8 mouse cellular contexts compared by ENCODE assay signal in the genomic region with DNA sequence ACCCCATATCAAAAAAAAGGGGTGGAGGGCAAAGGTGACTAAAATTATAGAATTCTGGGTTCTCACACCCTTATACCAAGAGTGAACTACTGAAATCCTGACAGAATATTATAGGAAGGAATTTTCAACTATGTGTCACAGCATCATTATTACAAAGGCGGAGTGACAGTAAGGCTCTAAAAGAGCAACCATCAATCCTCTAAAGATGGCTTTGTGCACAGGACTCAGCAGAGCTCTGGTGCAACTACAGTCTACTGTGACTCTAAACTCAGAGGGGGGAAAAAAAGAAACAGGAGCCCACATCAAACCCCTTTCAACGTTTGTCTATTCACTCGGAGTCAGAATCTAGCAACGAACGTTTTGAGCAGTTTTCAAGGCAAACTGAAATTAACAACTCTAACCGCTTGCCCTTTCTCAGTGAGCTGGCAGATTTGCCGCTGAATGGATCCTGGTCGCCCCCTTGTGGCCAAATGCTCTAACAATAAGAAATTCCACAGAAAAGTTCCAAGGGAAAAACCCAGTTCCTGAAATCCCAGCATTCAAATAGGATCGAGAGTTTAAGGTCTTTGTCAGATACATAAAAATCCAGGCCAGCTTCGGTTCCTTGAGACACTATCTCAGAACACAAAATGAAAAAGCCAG. TPM values are rescaled to one million over a fixed set of nuclear protein-coding genes. Genes with fewer than 3 reads are reported as not detected.
DNase-seq lines count a peak whose midpoint lies in the region; ATAC-seq and TF ChIP-seq lines count a peak whose summit lies in the region.

No protein-coding gene starts in this region.

- no peak for ATAC-seq in forebrain, embryonic 11.5 days (replicated peaks; ENCODE audit: low FRiP score)
- 0 out of 2 replicates have a peak, but pooled peaks have one; percentile 17 for ATAC-seq in lung, embryonic 14.5 days (ENCODE audit: insufficient read depth)

- TF ChIP-seq CTCF in E14TG2a.4 (conservative IDR thresholded peaks at IDR 0.05; ENCODE audit: low read length), result peak; percentile 52
- TF ChIP-seq CTCF in lung, embryonic 14.5 days (IDR thresholded peaks at IDR 0.05; ENCODE audit: low read depth), result peak; percentile 89

- H3K4me3 ChIP-seq in E14TG2a.4 (replicated peaks; ENCODE audit: low read length), result no peak overlapping the region
- no peak overlapping the region for H3K4me3 ChIP-seq in forebrain, embryonic 11.5 days (ENCODE audit: low read depth, low read length)
- no peak overlapping the region for H3K4me3 ChIP-seq in lung, embryonic 14.5 days (ENCODE audit: low read depth, low read length)

- no peak overlapping the region for H3K27ac ChIP-seq in forebrain, embryonic 11.5 days (ENCODE audit: low read depth, low read length)
- H3K27ac ChIP-seq in lung, embryonic 14.5 days (ENCODE audit: low read depth), result no peak overlapping the region

- H3K4me1 ChIP-seq in E14TG2a.4 (replicated peaks; ENCODE audit: low read depth, low read length), result peaks cover 18% of the 10 kb centered on the region
- H3K4me1 ChIP-seq in forebrain, embryonic 11.5 days (replicated peaks; ENCODE audit: control insufficient read depth, insufficient read depth, low read length), result no peaks in the 10 kb centered on the region
- no peaks in the 10 kb centered on the region for H3K4me1 ChIP-seq in lung, embryonic 14.5 days (ENCODE audit: insufficient read depth)

- intact Hi-C loops in heart, postnatal 36 days (cut with DNase I), result loop anchor here (1.0 to 5.0 kb wide), 3 partner anchors 36 to 219 kb away; no protein-coding TSS in a partner anchor

- 22% methylated on average over 10 of the region's 10 CpGs for WGBS in forebrain, embryonic 11.5 days
- 12% methylated on average over 10 of the region's 10 CpGs for WGBS in lung, embryonic 14.5 days

- DNase-seq in brain, adult 2 months (ENCODE audit: low read depth, low spot score), result peak; percentile 89
- DNase-seq in forebrain, embryonic 11.5 days (ENCODE audit: low spot score), result peak; percentile 87
- DNase-seq in heart, postnatal 36 days, result peak; percentile 79 to 82
- peak; percentile 45 to 79 for DNase-seq in layer of hippocampus, adult 8-10 months (ENCODE audit: low spot score in 2 of 2)
- peak; percentile 94 for DNase-seq in lung, embryonic 14.5 days
- DNase-seq in ovary, postnatal 14 days (ENCODE audit: low spot score), result peak; percentile 78
- DNase-seq in urinary bladder, adult 2 months (ENCODE audit: low spot score), result peak; percentile 40

- H3K27me3 ChIP-seq in E14TG2a.4 (ENCODE audit: insufficient read depth, low read length), result no peaks in the 10 kb centered on the region
- no peaks in the 10 kb centered on the region for H3K27me3 ChIP-seq in forebrain, embryonic 11.5 days (ENCODE audit: control insufficient read depth, insufficient read depth, low read length)
- no peaks in the 10 kb centered on the region for H3K27me3 ChIP-seq in lung, embryonic 14.5 days (ENCODE audit: insufficient read depth, low read length)

- H3K9me3 ChIP-seq in E14TG2a.4 (ENCODE audit: low read length), result no peaks in the 10 kb centered on the region
- no peaks in the 10 kb centered on the region for H3K9me3 ChIP-seq in forebrain, embryonic 11.5 days (ENCODE audit: control insufficient read depth, low read length)
- no peaks in the 10 kb centered on the region for H3K9me3 ChIP-seq in lung, embryonic 14.5 days (ENCODE audit: low read depth, low read length)

- H3K4me2 ChIP-seq in forebrain, embryonic 11.5 days (ENCODE audit: low read depth, low read length, severe bottlenecking), result peak overlapping the region; percentile 24; the same call in 1 of the 2 replicates
- H3K4me2 ChIP-seq in lung, embryonic 14.5 days, result peak overlapping the region; percentile 42

- no peaks in the 10 kb centered on the region for H3K36me3 ChIP-seq in E14TG2a.4 (ENCODE audit: insufficient read depth, low read length)
- H3K36me3 ChIP-seq in forebrain, embryonic 11.5 days (ENCODE audit: control insufficient read depth, insufficient read depth, low read length), result no peaks in the 10 kb centered on the region
- H3K36me3 ChIP-seq in lung, embryonic 14.5 days (ENCODE audit: insufficient read depth), result no peaks in the 10 kb centered on the region

- H3K9ac ChIP-seq in forebrain, embryonic 11.5 days (ENCODE audit: low read length), result 0 out of 2 replicates have a peak overlapping the region, but pooled peaks have one; percentile 27
- H3K9ac ChIP-seq in lung, embryonic 14.5 days, result no peak overlapping the region

RNA-seq across cellular contexts. Expression of gene Usp44, which starts 18.5 kb away (rescaled TPM):
- 10.5 and 11.3 TPM in 2 replicates for polyA plus RNA-seq in forebrain, embryonic 11.5 days (2014; fragmentation: Nextera tagmentation; extraction: Ambion mirVana)
- not detected for total RNA-seq in heart, postnatal 36 days (2021)
- not detected for total RNA-seq in layer of hippocampus, adult 8-10 months (2022)
- 0.70 and 0.74 TPM in 2 replicates for polyA plus RNA-seq in lung, embryonic 14.5 days (2014; fragmentation: Nextera tagmentation; extraction: Ambion mirVana)
- not detected in 2 replicates for polyA plus RNA-seq in urinary bladder, adult 2 months (2012; rRNA removed)

Comparison
In these comparisons a context has a peak if more than half of its experiments do, and no peak if none do; other contexts are left out.
1. DNase-seq: peak in every context shown above with its lines; median percentile 94 in lung, embryonic 14.5 days; 89 in brain, adult 2 months; 87 in forebrain, embryonic 11.5 days; 80 in heart, postnatal 36 days; 78 in ovary, postnatal 14 days; 62 in layer of hippocampus, adult 8-10 months; 40 in urinary bladder, adult 2 months.